Mouse (Mus musculus) cortical plate, adult 2 months (tissue): ENCODE results near the gene Kdm5c.

ENCODE experiments used
- CTCF ChIP-seq: fragments of 200-500 bp; IDR thresholded peaks from 2 replicates; pipeline ENCODE4 v1.5.1; 2011; ENCODE audit warnings: mild to moderate bottlenecking, control low read depth, low read length; ENCODE audit not compliant: insufficient read depth; ENCODE audit errors: extremely low read depth
- POLR2A ChIP-seq: fragments of 200-500 bp; IDR thresholded peaks from 2 replicates; pipeline ENCODE4 v1.6.1; 2011; ENCODE audit warnings: mild to moderate bottlenecking, low read length, control low read depth; ENCODE audit not compliant: insufficient read depth; ENCODE audit errors: extremely low read depth

- no peak for TF ChIP-seq CTCF
- TF ChIP-seq POLR2A, result no peak
These were observed 41.6 kb upstream of the Kdm5c start for GRCm38 (mm10) chrX:152191266-152191665.
